7 mouse cellular contexts compared by ENCODE assay signal in genomic region chr2:85047596-85048167, GRCm38 (mm10). TPM values are rescaled to one million over a fixed set of nuclear protein-coding genes. Genes with fewer than 3 reads are reported as not detected.
DNase-seq lines count a peak whose midpoint lies in the region; ATAC-seq lines count a peak whose summit lies in the region.

Gene Tnks1bp1, plus strand, starts transcription at chr2:85048022.

- peaks cover 6% of the 10 kb centered on the region for H3K4me1 ChIP-seq in embryonic facial prominence, embryonic 11.5 days (ENCODE audit: control insufficient read depth, insufficient read depth, low read length)
- peaks cover 42% of the 10 kb centered on the region for H3K4me1 ChIP-seq in limb, embryonic 10.5 days
- H3K4me1 ChIP-seq in midbrain, embryonic 13.5 days (replicated peaks), result peaks cover 38% of the 10 kb centered on the region

- peak within 1 kb of the TSS; percentile 69 for H3K4me2 ChIP-seq in embryonic facial prominence, embryonic 11.5 days (ENCODE audit: low read depth, low read length)
- H3K4me2 ChIP-seq in midbrain, embryonic 13.5 days (replicated peaks), result peak within 1 kb of the TSS; percentile 72

- H3K9ac ChIP-seq in embryonic facial prominence, embryonic 11.5 days (replicated peaks; ENCODE audit: low read length), result peak within 1 kb of the TSS; percentile 67
- peak within 1 kb of the TSS; percentile 80 for H3K9ac ChIP-seq in midbrain, embryonic 13.5 days (replicated peaks)

- DNase-seq in adrenal gland, postnatal 14 days, result peak; percentile 99
- peak; percentile 95 for DNase-seq in embryonic facial prominence, embryonic 11.5 days (ENCODE audit: low spot score)
- DNase-seq in kidney, adult 11 months, result peak; percentile 99
- DNase-seq in limb, embryonic 10.5 days (ENCODE audit: low spot score), result peak; percentile 93
- DNase-seq in spleen, adult 12 weeks (ENCODE audit: low spot score), result peak; percentile 94

- peak; percentile 73 for ATAC-seq in embryonic facial prominence, embryonic 11.5 days (replicated peaks; ENCODE audit: insufficient number of reproducible peaks, low FRiP score, low TSS enrichment, low read depth)
- ATAC-seq in granulocyte monocyte progenitor cell, adult 5-6 weeks (replicated peaks; ENCODE audit: poor library complexity, severe bottlenecking), result peak; percentile 85
- ATAC-seq in midbrain, embryonic 13.5 days, result peak; percentile 88

- under 1% methylated on average over 41 of the region's 42 CpGs for WGBS in embryonic facial prominence, embryonic 11.5 days
- WGBS in limb, embryonic 10.5 days, result 1% methylated on average over 42 of the region's 42 CpGs
- WGBS in midbrain, embryonic 13.5 days, result under 1% methylated on average over 42 of the region's 42 CpGs

- peak within 1 kb of the TSS; percentile 90 for H3K27ac ChIP-seq in embryonic facial prominence, embryonic 11.5 days (replicated peaks; ENCODE audit: low read depth, low read length)
- H3K27ac ChIP-seq in limb, embryonic 10.5 days, result peak within 1 kb of the TSS; percentile 90
- peak within 1 kb of the TSS; percentile 91 for H3K27ac ChIP-seq in midbrain, embryonic 13.5 days

- H3K27me3 ChIP-seq in embryonic facial prominence, embryonic 11.5 days (ENCODE audit: control insufficient read depth, insufficient read depth, low read length), result no peaks in the 10 kb centered on the region
- no peaks in the 10 kb centered on the region for H3K27me3 ChIP-seq in limb, embryonic 10.5 days (ENCODE audit: low read depth, poor library complexity, severe bottlenecking)
- no peaks in the 10 kb centered on the region for H3K27me3 ChIP-seq in midbrain, embryonic 13.5 days

- peaks cover 18% of the 10 kb centered on the region for H3K36me3 ChIP-seq in embryonic facial prominence, embryonic 11.5 days (replicated peaks; ENCODE audit: control insufficient read depth, insufficient read depth, low read depth, low read length)
- H3K36me3 ChIP-seq in limb, embryonic 10.5 days, result peaks cover 60% of the 10 kb centered on the region
- peaks cover 54% of the 10 kb centered on the region for H3K36me3 ChIP-seq in midbrain, embryonic 13.5 days

- no peaks in the 10 kb centered on the region for H3K9me3 ChIP-seq in embryonic facial prominence, embryonic 11.5 days (replicated peaks; ENCODE audit: control insufficient read depth, low read length)
- H3K9me3 ChIP-seq in limb, embryonic 10.5 days (replicated peaks), result no peaks in the 10 kb centered on the region
- no peaks in the 10 kb centered on the region for H3K9me3 ChIP-seq in midbrain, embryonic 13.5 days

- peak within 1 kb of the TSS; percentile 68 for H3K4me3 ChIP-seq in embryonic facial prominence, embryonic 11.5 days (ENCODE audit: low read depth, low read length)
- H3K4me3 ChIP-seq in limb, embryonic 10.5 days, result peak within 1 kb of the TSS; percentile 83
- H3K4me3 ChIP-seq in midbrain, embryonic 13.5 days (replicated peaks), result peak within 1 kb of the TSS; percentile 72

RNA-seq across cellular contexts. Expression of gene Tnks1bp1, which starts in this region (rescaled TPM):
- 111 and 120 TPM in 2 replicates for total RNA-seq in adrenal gland, postnatal 14 days (2021)
- 9.3 and 12.2 TPM in 2 replicates for polyA plus RNA-seq in embryonic facial prominence, embryonic 11.5 days (2014; fragmentation: Nextera tagmentation; extraction: Ambion mirVana)
- 0.47 and 1.4 TPM in 2 replicates for total RNA-seq in granulocyte monocyte progenitor cell, adult 5-6 weeks (2014; fragmentation: Nextera tagmentation)
- 2.2 and 4.9 TPM in 2 replicates for total RNA-seq in granulocyte monocyte progenitor cell, adult 5-6 weeks (2017)
- 28.7 and 32.0 TPM in 2 replicates for polyA plus RNA-seq in limb, embryonic 10.5 days (2016; fragmentation: Nextera tagmentation; extraction: Ambion mirVana)
- 27.1 and 30.9 TPM in 2 replicates for polyA plus RNA-seq in midbrain, embryonic 13.5 days (2015; fragmentation: Nextera tagmentation; extraction: Ambion mirVana)

Comparison
In these comparisons a context has a peak if more than half of its experiments do, and no peak if none do; other contexts are left out.
1. Peak in every context shown above with its lines: DNase-seq, ATAC-seq, H3K4me3 ChIP-seq and H3K27ac ChIP-seq.
2. RNA of gene Tnks1bp1 (total RNA-seq): 111 to 120 TPM in adrenal gland, postnatal 14 days; 0.47 to 4.9 TPM in granulocyte monocyte progenitor cell, adult 5-6 weeks; every median in the first group is over 10 times any median in the second.